Mouse (Mus musculus): Measurements from ENCODE around the gene Snai1. TPM values are rescaled to one million over a fixed set of nuclear protein-coding genes. Genes with fewer than 3 reads are reported as not detected.
A peak's percentile ranks its signal among the peaks of the same experiment; 100 is the strongest.

The Snai1 gene
- total RNA-seq, 2 experiments from 2014 or later = 1.5 to 2.0 TPM

- intact Hi-C loops (cut with DNase I) = loop anchor here (2.0 kb wide), 1 partner anchor 18 kb away; no protein-coding TSS in a partner anchor
- no peak for DNase-seq
These were observed 8.6 kb downstream of the Snai1 start for GRCm38 (mm10) chr2:167546447-167547195.

DNA sequence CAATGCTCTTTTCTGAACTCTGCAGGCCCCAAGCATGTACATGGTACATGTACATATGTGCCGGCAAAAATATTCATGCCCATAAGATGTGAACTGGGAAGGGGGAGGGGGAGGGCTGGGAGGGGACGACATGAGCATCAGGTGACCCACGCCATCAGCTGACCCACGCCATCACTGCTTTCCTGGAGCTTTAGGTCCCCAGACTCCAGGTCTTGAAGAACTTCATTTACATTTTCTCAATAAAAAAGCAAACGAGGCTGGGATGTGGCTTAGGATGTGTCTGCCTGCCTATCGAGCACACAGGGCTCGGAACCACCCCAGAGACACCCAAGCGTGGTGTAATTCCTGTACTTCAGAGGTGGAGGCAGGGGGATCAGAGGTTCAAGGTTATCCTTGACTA is 9.4 kb downstream of the Snai1 start:
- intact Hi-C loops (cut with DNase I) = loop anchor here (2.0 kb wide), 1 partner anchor 17 kb away; no protein-coding TSS in a partner anchor
- no peak for DNase-seq

GRCm38 (mm10) chr2:167548961-167549360 is 11.0 kb downstream of the Snai1 start:
- no peak for DNase-seq
- intact Hi-C loops (cut with DNase I) = no loop called here

DNA sequence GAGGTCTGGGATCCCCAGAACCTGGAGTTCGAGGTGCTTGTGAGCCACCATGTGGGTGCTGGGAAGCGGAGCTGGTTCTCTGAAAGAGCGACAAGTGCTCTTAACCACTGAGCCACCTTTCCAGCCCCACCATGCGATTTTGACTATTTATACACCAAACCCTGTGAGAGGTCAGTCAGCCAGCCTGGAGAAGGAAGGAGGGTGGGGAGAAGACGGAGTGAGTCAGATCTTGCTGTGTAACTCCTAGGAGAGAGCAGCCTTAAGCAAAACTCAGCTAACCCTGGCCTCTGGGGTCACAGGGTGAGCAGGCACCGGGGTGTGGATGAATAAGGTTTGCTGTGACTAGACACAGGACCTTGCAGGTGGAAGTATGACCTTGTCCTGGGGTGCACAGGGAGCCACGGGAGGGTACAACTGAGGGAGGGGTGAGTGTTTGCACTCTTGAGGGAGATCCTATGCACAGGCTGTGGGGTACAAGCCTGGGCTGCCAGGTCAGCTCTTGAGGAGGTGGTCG is 12.4 kb downstream of the Snai1 start:
- DNase-seq = no peak
- intact Hi-C loops (cut with DNase I) = no loop called here

DNA sequence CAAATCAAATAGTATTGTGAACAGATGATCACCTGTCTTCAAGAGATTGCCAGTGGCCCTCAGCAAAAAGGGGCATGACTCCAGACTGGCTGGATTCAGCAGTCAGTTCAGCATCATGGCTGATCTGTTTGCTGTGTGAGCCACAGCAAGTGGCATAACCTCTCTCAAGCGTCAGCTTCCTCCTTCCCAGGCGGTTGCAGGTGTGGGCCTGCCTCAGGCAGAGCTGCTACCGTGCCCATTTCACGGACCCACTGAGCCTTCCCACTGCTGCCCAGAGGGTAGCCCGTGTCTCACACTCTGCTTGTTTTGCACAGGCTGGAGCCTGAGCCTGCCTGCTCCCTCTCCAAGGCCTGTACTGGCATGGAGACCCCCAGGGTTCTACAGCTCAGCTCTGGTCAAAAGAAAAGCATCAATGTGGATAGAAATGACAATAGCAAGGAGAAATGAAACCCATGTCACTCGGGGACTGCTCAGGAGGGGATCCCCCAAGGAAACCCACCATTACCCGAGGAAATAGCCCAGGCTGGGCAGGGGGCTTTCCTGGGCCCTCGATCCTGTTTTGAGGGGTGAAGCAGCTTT is 13.4 kb downstream of the Snai1 start:
- intact Hi-C loops (cut with DNase I) = no loop called here
- DNase-seq = no peak

DNA sequence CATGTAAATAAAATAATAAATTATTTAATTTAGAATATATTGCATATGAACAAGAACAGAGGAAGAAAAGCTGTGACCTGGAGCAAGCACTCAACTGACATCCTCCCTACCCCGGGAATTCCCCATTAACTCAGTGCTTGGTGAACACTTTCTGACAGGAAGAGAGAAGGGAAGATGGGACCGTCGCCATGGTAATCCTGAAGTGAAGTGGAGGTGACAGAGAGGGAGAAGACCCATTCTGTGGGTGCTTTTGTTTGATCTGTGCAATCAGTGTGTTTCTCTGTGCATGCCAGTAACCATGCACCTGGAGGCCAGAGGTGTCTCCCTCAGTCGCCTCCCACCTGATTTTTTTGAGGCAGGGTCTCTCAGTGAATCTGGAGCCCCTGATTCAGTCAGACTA is 14.3 kb downstream of the Snai1 start:
- no peak for DNase-seq

GRCm38 (mm10) chr2:167552927-167553402 is 15.0 kb downstream of the Snai1 start:
- DNase-seq = peak in 1 of 2 experiments; percentile 52
- intact Hi-C loops (cut with DNase I) = no loop called here

More for the DNA sequence above, 14.3 kb downstream of the Snai1 start:
- intact Hi-C loops (cut with DNase I) = no loop called here

DNA sequence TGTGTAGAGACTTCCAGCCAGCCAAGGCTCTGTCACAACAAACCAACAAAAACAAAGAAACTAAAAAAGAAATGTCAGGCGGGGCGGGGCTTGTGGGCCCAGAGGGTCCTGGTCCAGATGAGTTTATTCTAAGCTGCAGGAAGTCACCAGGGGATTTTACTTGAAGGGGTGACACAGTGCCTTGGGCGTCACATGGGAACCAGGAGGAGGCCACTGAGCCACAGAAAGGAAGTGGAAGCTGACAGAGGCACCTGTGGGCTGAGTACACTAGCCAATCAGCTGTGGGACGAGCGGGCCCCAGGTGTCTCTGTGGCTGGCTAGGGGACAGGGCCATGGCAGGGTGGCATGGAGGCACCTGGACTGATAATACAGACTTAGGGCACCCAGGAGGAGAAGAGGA is 17.8 kb downstream of the Snai1 start:
- no peak for DNase-seq
- intact Hi-C loops (cut with DNase I) = no loop called here

DNA sequence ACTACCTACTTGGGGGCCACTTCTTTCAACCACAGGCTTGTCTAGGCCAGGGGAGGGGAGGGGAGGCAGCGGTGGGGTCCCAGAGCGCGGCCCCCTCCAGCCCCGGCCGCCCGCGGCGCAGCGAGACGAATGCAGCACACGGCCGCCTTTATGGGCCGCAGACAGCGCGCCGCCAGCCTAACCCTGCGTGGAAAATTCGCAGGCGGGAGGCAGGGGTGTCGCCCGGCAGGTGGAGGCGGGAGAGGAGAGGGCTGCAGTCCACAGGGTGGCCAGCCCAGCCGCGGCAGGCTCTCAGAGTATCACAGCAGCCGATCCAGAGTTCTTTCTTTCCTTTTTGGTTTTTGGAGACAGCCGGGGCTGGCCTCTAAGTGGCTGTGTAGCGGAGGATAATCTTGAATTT is 21.4 kb downstream of the Snai1 start:
- no peak for DNase-seq
- intact Hi-C loops (cut with DNase I) = no loop called here

DNA sequence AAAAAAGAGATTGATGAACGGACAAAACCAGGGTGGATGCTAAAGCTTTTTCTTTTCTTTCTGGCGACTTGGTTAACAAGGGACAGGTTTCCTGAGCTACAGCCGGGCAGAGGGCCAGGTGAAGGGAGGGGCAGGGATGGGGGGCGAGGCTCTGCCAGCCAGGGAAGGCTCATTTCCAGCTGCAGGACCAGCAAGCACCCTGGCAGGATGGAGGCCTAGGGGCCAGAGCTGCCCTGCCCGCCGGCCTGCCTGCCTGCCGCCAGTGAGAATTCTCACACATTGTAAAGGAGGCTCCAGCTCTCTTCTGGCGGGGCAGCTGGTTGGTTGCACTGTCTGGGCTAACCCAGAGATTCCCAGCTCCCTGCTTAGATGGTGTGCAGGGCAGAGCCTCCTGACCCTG is 24.1 kb downstream of the Snai1 start:
- intact Hi-C loops (cut with DNase I) = no loop called here
- peak in 1 of 2 experiments; percentile 49 for DNase-seq

- intact Hi-C loops (cut with DNase I) = no loop called here
- no peak for DNase-seq
These were observed 25.0 kb downstream of the Snai1 start for GRCm38 (mm10) chr2:167563035-167563434.

DNA sequence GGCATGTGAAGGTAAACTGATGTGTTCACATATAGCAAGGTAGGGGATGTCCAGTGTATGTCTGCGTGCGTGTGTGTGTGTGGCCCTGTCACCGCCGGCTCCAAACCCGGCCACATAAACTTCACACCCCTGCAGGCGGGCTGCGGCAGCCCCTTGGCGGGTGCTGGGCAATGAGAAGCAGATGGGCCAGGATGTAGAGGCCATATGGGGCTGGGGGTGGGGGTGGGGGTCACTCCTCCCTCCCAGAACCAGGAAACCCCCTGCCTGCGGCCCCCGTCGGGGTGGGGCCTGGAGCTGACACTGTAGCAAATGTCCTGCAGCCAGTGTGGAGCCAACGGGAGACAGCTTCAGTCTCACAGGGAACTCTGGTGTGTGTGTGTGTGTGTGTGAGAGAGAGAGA is 25.7 kb downstream of the Snai1 start:
- DNase-seq = no peak
- intact Hi-C loops (cut with DNase I) = loop anchor here (2.0 kb wide), 2 partner anchors 17 to 31 kb away; no protein-coding TSS in a partner anchor

GRCm38 (mm10) chr2:167564551-167565311 is 26.7 kb downstream of the Snai1 start:
- DNase-seq = no peak
- intact Hi-C loops (cut with DNase I) = loop anchor here (2.0 kb wide), 2 partner anchors 18 to 30 kb away; no protein-coding TSS in a partner anchor

- intact Hi-C loops (cut with DNase I) = loop anchor here (2.0 kb wide), 2 partner anchors 18 to 30 kb away; no protein-coding TSS in a partner anchor
- DNase-seq = no peak
These were observed 27.3 kb downstream of the Snai1 start for GRCm38 (mm10) chr2:167565312-167565656.

DNA sequence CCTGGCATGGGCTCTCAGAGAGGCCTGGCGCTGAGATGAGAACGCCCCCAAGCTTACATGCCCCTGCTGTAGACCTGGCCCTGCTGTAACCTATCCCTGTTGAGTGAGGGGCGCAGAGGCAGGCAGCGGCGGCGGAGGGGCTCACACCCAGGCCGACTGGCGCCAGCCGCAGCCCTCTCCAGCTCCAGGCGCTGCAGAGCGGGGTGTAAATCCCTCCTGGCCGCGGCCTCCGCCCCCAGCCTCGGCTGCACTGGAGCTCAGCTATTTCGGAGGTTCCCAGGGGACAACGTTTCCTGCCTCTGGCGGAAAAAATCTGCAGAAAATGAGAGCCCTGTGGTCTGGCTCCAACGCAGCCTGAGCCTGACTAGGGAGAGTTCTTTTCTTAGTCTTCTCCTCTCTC is 27.7 kb downstream of the Snai1 start:
- DNase-seq = peak; percentile 71 to 77
- intact Hi-C loops (cut with DNase I) = loop anchor here (2.0 kb wide), 2 partner anchors 19 to 29 kb away; no protein-coding TSS in a partner anchor

GRCm38 (mm10) chr2:167568112-167568511 is 30.1 kb downstream of the Snai1 start:
- no peak for DNase-seq
- intact Hi-C loops (cut with DNase I) = no loop called here

DNA sequence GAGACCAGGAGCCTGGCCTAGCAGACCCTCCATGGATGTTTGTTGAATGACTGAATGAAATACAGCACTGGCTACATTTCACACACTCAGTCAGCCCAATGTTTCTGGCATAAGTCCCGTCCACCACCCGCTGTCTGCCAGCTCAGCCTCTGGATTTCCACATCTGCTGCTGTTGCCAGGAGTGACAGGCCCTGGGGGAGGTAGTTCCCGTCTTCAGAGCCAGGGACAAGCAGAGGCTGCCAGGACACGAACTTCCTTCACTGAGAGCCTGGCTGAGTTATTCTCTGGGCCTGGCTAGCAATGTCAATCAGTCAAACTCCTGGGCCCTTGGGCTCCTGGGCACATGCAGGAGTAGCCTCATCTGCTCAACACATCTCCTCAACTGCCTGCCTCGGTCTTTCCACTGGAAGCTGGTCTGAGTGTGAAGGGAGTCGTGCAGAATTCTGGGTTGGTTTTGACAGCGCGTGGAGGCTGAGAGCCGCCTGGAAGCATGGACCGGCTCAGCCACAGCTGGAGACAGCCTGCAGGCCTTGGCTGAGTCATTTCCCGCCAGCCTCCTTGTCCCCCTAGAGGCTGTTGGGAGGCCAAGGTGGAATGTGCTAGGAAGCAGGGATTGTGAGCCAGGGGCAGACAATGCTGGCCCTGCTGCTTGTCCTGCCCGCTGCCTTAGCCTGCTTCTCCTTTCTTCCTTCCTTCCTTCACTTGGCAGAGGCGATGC is 32.1 kb downstream of the Snai1 start:
- peak; percentile 80 to 86 for DNase-seq
- intact Hi-C loops (cut with DNase I) = no loop called here

GRCm38 (mm10) chr2:167570815-167571214 is 32.8 kb downstream of the Snai1 start:
- no peak for DNase-seq
- intact Hi-C loops (cut with DNase I) = no loop called here

GRCm38 (mm10) chr2:167571442-167572220 is 33.6 kb downstream of the Snai1 start:
- intact Hi-C loops (cut with DNase I) = no loop called here
- DNase-seq = no peak
